Mouse (Mus musculus): ENCODE measurements around the gene Zdhhc15.
"Not testable (repeated sequence)": the region's sequence is repeated elsewhere in the genome, so short reads cannot be mapped to it uniquely, and the experiment has no call there.

The Zdhhc15 gene

DNA sequence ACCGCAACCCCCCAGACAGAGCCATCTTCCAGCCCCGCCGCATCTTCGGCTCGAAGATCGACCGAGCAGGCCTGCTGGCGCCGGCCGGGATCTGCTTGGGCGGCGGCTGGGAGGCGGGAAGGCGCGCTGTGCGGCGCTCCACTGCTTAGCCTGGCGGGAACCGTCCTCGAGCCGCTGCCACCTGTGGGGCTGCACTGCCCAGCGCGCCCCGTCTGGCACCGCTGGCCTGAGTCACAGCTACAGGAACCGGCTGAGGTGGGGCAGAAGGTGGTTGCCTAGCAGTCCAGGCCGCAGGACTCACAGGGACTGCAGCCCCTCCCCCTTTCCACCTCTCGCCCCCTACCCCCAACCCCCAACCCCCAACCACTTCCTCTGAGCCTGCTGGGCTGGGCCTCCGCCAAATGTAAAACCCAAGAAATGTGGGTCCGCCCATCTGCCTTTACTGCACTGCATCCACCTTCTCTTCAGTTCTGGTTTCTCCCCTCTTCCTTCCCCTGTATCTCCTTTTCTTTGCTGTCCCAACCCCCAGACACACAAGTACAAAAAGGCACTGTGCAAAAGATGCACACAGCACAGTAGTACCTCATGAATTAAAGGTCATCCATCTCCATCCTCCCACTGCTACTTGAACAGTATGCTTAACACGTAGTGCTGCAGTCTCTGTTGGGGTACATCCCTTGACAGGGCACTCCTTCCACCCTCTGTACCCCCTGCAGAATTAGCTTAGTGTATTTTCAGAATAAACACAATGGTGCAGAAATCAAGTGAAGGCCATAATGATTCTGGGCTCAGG lies at the start of gene Zdhhc15:
Zdhhc15 (minus strand) TSS at position 308 of the 793 bp plus-strand sequence.
- DNase-seq = peak; percentile 42 to 74

DNA sequence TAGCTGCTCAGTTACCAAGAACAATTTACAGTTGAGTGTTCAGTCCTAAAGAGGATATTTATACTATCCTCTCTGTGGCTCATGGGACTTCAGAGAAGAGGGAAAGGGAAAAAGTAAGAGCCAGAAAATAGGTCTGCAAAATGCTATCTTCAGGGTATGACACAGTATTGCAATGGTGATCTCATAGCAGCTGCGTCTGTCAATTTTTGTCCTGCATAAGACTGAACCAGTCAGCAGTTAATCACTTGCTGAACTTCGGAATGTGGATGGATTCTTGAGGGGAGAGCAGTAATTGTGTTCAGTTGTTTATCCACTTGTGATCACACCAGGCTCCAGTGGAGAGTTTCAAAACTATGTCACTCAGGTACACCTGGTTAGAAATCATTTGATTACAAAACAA lies 37.1 kb upstream of the Zdhhc15 start:
- DNase-seq = no peak

DNA sequence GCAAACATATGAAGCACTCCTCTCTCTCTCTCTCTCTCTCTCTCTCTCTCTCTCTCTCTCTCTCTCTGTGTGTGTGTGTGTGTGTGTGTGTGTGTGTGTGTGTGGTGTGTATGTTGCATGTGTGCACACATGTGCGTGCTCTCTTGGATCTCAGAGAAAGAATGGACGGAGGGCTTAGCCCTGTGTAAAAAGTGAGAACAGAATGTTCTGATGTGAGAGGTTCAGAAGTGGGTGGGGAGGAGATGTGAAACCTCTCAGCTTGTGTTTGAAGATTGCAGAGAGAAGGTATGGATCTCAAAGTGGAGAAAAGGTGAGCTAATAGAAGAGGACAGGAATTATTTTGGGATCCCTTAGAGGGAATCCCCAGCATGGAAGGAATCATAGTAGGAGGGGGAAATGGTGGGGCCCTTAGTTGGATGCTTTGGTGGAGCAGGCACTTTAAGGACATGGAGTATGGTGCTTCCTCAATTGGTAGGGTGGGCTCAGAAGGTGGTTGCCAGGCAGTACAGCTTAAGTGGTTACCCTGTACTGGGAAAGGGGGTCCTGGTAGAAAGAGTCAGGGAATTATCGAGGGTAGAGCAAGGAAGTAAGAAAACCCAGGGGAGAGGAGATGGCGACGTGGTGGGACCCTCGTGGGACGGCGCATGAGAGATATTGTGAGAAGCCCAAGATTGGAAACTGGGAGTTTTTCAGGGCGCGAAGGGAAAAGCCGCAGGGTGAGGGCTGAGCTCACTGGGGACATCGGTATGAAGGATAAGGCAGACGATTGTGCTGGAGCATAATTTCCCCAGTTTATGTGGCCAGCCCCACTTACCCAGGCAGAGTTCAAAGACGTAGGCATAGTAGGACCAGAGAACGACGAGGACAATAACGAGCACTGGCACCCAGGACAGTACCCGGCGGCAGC lies 761 bp downstream of the Zdhhc15 start:
- no peak for DNase-seq

DNA sequence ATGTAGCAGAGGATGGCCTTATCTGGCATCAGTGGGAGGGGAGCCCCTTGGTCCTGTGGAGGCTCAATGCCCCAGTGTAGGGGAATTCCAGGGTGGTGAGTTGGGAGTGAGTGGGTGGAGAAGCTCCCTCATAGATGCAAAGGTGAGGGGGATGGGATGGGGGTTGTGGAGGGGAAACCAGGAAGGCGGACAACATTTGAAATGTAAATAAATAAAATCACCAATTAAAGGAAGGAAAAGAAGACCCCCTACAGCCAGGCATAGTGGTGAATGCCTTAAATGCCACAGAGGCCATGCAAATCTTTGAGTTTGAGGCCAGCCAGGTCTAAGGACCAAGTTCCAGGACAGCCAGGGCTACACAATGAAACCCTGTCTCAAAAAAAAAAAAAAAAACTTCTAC lies 13.9 kb downstream of the Zdhhc15 start:
- no peak for DNase-seq

DNA sequence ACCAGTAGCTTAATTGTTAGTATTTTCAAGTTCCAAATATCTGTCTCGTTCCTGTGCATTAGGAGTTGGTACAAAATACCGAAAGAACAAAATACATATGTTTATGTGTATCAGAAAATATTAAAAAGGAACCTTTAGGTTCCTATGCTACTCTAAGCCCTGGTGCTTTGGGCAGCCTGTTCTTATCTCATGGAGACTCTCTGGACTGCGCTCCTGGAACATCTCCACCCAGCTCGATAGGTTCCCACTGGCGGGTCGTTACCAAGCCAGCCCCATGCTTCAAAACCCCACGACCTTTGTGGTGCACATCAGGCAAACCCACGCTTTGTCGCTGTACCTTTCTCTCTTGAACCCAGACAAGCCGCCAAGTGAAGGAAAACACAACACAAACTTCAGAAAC lies 58.3 kb downstream of the Zdhhc15 start:
- DNase-seq = no peak

DNA sequence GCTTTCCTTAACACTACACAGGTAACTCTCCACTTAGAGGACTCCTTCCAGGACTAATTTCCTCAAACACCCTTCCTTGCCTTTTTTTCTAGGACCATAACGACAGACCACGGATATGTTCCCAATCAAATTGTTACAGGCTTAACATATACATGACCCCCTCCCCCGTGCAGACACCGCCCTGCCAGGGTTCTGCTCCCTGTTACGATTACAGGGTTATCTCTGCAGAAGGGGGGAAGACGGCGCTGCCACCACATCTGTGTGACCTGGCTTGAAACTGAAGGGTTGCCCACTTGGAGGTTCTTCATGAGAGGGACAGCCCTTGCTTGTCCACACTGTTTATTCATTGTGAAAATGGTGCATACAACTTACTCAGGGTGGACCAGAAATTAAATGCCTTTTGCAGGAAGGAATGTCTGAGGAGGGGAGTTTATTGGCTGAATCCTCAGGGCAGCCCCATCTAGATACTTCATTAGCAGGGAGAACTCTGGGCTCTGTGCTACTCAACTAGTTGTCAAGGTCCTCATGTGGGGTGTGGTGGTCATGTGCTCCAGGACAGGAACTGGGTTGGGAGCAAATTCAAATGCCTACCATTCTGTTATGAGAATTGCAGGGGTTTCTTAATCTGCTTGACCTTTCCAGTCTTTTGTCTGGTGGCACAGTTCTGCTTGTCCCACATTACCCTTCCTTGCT lies 67.0 kb downstream of the Zdhhc15 start:
- not testable (repeated sequence) for DNase-seq

DNA sequence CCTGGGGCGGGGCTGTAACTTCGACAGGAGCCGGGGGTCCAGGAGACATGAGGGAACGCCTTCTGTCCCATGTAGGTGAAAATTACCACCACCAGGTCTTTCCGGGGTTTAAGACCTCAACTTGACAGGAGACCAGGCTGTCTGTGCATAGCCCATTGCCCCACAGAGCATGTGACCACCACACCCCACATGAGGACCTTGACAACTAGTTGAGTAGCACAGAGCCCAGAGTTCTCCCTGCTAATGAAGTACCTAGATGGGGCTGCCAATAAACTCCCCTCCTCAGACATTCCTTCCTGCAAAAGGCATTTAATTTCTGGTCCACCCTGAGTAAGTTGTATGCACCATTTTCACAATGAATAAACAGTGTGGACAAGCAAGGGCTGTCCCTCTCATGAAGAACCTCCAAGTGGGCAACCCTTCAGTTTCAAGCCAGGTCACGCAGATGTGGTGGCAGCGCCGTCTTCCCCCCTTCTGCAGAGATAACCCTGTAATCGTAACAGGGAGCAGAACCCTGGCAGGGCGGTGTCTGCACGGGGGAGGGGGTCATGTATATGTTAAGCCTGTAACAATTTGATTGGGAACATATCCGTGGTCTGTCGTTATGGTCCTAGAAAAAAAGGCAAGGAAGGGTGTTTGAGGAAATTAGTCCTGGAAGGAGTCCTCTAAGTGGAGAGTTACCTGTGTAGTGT lies 68.5 kb downstream of the Zdhhc15 start:
- DNase-seq = not testable (repeated sequence)

DNA sequence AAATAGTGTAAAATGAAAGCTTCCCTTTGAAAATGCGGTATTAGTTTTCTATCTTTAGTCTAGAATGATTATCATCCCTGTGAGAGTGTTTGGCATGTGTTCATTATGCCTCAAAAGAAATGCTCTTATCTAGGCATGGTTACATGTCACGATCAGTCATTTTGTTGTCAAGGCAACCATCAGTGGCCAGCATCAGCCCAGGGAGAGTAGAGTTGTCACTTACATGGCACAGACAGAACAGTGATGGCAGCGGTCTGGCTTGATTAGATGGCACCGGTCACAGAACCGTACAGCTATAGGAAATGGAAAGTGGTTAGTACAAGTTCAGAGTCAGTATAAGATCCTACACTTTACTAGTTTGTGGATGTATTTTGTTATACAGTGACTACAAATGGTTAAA lies 96.9 kb downstream of the Zdhhc15 start:
- no peak for DNase-seq

DNA sequence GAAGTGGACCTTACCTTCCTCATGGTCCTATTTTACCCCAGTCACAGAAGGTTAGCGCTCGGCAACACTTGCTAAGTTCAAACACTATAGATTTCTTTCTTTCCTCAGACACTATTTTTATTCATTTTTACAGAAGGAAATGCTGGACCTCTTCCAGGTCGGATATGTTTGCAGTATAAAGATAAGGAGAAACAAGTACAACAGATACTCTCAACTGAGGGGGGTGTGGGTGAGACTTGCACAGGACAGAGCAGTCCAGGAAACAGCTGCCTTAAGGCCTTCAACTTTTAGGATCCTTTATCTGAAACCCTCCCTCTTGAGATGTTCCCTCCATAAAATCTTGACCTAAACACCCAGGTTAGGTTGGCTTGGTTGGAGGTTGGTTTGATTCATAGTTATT lies 103.4 kb downstream of the Zdhhc15 start:
- DNase-seq = peak in 1 of 2 experiments; percentile 2

DNA sequence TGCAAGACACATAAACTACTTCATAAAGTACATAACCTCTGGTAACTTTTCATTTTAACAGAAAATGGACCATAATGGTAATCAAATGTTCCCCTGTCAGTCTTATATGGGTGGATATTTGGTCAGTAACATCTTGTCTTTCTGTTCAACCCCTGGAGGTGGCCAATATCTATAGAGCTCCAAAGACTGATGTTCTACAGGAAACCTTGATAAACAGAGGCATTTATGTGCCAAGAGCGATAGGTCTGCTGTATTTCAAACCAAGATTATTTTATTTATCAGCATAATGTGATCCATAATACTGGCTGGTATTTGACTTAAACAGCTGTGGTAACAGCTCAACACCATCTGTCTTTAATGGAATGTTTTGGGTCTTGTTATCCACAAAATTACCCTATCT lies 125.6 kb downstream of the Zdhhc15 start:
- no peak for DNase-seq

DNA sequence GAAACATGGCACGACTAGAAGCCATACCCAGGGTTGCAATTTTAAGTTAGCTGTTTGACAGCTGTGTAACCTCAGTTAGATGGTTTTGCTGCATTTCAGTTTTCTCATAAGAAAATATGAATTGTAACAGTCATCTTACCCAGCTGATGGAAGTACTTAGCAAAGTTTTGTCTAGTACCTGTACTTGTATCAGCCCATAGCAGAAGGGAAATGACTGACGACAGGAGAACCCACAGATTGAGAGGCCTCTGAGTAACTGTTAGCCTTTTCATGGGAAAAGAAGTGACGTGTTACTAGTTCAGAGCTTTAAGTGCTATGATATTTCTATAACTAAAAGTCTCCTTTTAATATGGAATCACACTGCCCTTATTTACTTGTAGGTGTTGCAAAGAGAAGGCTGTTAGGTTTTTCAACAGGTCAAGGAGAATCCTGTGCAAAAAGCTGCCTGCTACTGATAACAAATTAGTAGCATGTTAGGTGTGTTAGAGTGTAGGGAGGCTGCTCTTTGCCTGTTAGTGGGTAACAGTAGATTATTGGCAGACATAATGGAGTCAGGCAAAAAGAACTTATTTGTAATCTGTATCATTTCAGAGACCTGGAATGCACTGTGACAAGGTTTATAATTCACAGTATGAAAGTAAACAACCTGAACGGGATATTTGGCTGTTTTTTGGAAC lies 126.8 kb downstream of the Zdhhc15 start:
- no peak for DNase-seq

DNA sequence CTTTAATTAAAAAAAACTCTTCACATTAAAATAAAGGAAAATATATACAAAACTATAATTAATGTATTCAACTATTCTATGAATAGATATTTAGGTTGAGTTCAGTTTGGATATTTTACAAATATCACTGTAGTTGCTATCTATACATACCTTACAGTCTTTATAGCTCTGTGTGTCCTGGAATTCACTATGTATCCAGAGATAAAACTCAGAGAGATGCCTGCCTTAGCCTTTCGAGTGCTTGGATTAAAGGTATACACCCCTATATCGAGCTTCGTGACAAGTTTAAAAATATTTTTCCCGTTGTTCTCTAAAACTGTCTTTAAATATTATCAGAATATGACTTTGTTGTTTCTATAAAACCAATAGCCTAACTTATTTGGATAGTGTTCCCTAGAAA lies 128.2 kb downstream of the Zdhhc15 start:
- no peak for DNase-seq

DNA sequence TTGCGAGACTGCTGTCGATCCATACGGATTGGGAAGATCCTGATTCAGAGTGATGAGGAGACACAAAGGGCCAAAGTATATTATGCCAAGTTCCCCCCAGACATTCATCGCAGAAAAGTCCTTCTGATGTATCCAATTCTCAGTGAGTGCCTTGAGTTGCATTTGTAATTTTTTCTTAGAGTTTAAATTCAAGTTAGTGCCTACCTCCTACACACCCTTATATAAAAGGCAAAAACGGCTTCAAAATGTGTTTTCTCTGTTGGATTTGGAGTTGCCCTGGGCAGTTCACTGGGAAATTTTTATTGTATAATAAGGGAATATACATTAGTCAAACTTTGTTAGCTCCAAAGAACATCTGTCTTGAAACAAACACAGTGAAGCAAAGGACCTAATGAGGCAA lies 169.1 kb downstream of the Zdhhc15 start:
- DNase-seq = no peak

DNA sequence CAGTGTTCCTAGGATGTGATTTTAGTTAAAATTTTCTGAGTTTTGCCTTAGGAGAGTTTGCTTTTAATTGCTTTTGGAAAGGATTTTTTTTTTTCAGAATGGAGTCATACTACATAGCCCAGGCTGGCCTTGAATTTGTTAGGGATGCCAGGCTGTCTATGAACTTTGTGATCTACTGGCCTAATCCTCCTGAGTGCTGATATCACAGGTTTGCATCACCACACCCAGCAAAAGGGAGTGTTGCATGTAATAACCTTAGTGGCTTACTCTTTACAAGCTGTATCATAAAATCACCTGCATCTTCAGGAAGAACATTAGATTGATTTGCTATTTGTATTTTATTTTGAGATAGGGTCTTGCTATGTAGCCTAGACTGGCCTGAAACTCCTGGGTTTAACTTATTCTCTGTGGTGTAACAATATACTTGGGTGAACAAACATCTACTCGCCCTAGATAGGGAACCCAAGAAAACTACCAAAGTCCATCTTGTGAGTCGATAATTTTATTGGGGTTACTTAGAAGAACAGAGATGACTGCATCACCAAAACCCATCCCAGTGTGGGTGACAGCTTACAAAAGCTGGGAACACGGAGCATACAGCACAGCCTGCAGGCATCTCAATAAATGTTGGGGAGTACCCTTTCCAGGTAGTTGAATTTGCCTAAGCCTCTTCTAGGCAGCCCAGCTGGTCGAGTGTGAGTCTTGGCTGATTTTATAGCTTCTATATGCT lies 181.1 kb downstream of the Zdhhc15 start:
- no peak for DNase-seq

DNA sequence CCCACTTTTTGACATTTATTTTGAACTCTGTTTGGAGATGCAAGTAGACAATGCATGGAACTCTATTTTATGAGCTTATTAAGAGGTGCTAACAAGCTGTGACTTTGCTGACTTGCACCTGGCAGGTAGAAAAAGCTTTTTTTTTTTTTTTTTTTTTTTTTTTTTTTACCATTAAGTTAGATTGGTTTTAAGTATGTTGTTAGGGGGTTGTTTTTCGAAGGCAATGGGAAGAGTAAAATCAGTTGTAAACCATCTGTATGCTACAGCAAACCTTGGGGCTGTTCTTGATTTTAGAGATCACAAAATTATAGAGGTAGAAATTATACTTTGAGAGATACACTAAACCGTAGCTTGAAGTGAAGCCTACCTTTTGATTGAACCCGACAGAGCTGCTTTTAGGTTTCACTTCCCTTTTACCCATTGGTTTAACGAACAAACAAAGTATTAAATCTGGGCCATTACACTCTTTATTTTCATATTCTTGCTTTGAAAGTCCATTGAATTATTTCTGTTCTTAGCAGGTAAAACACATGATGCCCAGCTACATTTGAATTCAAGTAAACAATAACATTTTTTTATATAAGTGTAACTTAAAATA lies 181.9 kb downstream of the Zdhhc15 start:
- DNase-seq = no peak

DNA sequence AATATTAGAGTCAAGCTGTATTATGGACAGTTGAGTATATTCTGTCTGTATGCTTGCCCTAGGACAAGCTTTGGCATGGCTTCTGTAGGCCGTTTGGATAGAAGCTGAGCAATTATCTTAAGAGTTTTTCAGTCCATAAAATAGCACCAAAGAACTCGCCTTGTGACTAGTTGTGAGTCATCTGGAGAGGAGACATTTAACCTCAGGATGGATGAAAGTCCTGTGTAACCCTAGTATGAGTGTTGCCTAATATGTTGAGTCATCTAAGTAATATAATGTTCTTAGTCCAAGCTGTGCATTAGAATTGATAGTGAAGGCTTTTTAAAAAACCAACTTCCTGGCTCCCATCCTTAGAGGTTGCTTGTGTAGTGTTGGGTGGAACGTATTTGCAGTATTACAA lies 182.8 kb downstream of the Zdhhc15 start:
- no peak for DNase-seq
